Mouse (Mus musculus) CD4-positive naive resting alpha-beta T cell, adult 57 days (primary cell): ENCODE data around the gene Piga. TPM values are rescaled to one million over a fixed set of nuclear protein-coding genes. Genes with fewer than 3 reads are reported as not detected.

Experiments
- total RNA-seq: library from RNA; stranded (reverse); gene quantifications from one replicate; pipeline ENCODE4 v1.2.4, GENCODE M21; 2023

Piga gene
- 13.4 TPM for total RNA-seq

GRCm38 (mm10) chrX:164419471-164419939 lies at the start of gene Piga:
Gene Piga (plus strand): TSS chrX:164419787.

DNA sequence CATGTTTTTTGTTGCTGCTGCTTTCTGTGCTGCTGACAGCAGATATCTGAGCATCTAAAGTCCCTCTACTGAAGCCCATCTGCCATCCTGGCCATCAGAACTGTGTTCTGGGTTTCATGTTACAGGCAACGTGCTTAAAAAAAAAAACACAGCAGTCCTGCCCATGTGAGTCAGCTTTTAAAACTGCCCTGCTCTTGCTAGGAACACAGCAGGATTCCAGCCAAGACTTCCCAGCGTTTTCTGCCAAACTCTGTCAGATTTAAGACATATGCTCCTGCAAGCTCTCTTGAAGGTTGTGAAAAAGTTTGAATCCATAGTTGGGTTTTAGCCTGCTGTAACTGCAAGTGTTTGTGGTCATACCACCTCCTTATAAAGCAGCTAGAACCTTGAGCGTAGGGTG lies 46.5 kb upstream of the Piga start, which contains the start of gene Vegfd:
Gene Vegfd, plus strand, starts transcription at position 298 of the 400 bp plus-strand sequence.

GRCm38 (mm10) chrX:164436709-164437108 lies 17.1 kb downstream of the Piga start, which contains the start of gene Asb11:
Gene Asb11 (plus strand): TSS chrX:164436994.

Other genes starting within 250 kb of the Piga start
- not detected for gene Bmx, start 161.6 kb upstream of the Piga start, total RNA-seq
- not detected for gene Pir, start 150.4 kb upstream of the Piga start, total RNA-seq
- gene Vegfd, start 46.4 kb upstream of the Piga start, total RNA-seq = not detected
- gene Asb11, start 17.2 kb downstream of the Piga start, total RNA-seq = not detected
- gene Asb9, start 86.5 kb downstream of the Piga start, total RNA-seq = not detected